Mouse (Mus musculus) limb, embryonic 11.5 days (tissue): ENCODE measurements around the gene B3gnt7. TPM values are rescaled to one million over a fixed set of nuclear protein-coding genes. Genes with fewer than 3 reads are reported as not detected.
A peak's percentile ranks its signal among the peaks of the same experiment; 100 is the strongest.

Experiments used
- ATAC-seq: fragments of 200-750 bp; cut with Nextera tagmentation; 2 replicates; pipeline ENCODE4 v1.8.0; 2017; ENCODE audit warnings: low read depth; ENCODE audit not compliant: insufficient number of reproducible peaks, low FRiP score, low TSS enrichment
- DNase-seq: peaks from one replicate; pipeline ENCODE4 v3.0.0-alpha.2; 2015; ENCODE audit warnings: low spot score
- H3K27ac ChIP-seq: fragments of 300-500 bp; sonication (generic); replicated peaks from 2 replicates; pipeline ENCODE4 v1.5.1; 2014; ENCODE audit warnings: low read depth, mild to moderate bottlenecking, low read length
- H3K27me3 ChIP-seq: fragments of 300-500 bp; sonication (generic); 2 replicates; pipeline ENCODE4 v1.6.1; 2014; ENCODE audit warnings: mild to moderate bottlenecking, low read length, mixed read lengths; ENCODE audit not compliant: control insufficient read depth, insufficient read depth
- H3K36me3 ChIP-seq: fragments of 300-500 bp; sonication (generic); 2 replicates; pipeline ENCODE4 v1.6.1; 2014; ENCODE audit warnings: mild to moderate bottlenecking, low read length, moderate library complexity, mixed read lengths; ENCODE audit not compliant: control insufficient read depth, insufficient read depth
- H3K4me1 ChIP-seq: fragments of 300-500 bp; sonication (generic); 2 replicates; pipeline ENCODE4 v1.6.1; 2014; ENCODE audit warnings: low read length, mixed read lengths; ENCODE audit not compliant: control insufficient read depth, insufficient read depth
- H3K4me2 ChIP-seq: fragments of 300-500 bp; sonication (generic); 2 replicates; pipeline ENCODE4 v1.6.1; 2014; ENCODE audit warnings: low read depth, mild to moderate bottlenecking, moderate library complexity; ENCODE audit not compliant: severe bottlenecking
- H3K4me3 ChIP-seq: fragments of 300-500 bp; sonication (generic); 2 replicates; pipeline ENCODE4 v1.5.1; 2014; ENCODE audit warnings: low read depth, low read length
- H3K9ac ChIP-seq: fragments of 300-500 bp; sonication (generic); 2 replicates; pipeline ENCODE4 v1.6.1; 2014; ENCODE audit warnings: mild to moderate bottlenecking, low read length
- H3K9me3 ChIP-seq: fragments of 300-500 bp; sonication (generic); 2 replicates; pipeline ENCODE4 v1.6.1; 2016; ENCODE audit warnings: low read length; ENCODE audit not compliant: control insufficient read depth
- WGBS: fragments of 180-500 bp; shearing (Covaris S2); extraction: QIAGEN DNeasy Blood & Tissue Kit; methylation state at CpG from one replicate; pipeline ENCODE4 v1.1.7; 2014; 5-methylcytosine and 5-hydroxymethylcytosine counted together
- polyA plus RNA-seq: library from polyadenylated mRNA; unstranded; fragments of >200 nt; fragmentation: Nextera tagmentation; extraction: Ambion mirVana; gene quantifications from 2 replicates; pipeline ENCODE4 v1.2.1, GENCODE M21; 2014

B3gnt7 gene
- polyA plus RNA-seq: 5.3 and 5.6 TPM in 2 replicates

- Histone ChIP-seq H3K27me3 (peaks cover 23% of the 10 kb centered on the region), H3K4me3 (peak within 1 kb of the TSS; percentile 58), H3K4me2 (peak within 1 kb of the TSS; percentile 89), H3K36me3 (no peaks in the 10 kb centered on the region), H3K9me3 (0 out of 2 replicates have a peak, but pooled peaks cover 3% of the 10 kb centered on the region), H3K4me1 (peaks cover 18% of the 10 kb centered on the region), H3K9ac (peak within 1 kb of the TSS; percentile 66), H3K27ac (no peak within 1 kb of the TSS)
- ATAC-seq: no peak
- no peak for DNase-seq
- 23% methylated on average over 6 of the region's 6 CpGs for WGBS
These were observed at the start of gene B3gnt7 for GRCm38 (mm10) chr1:86302532-86302931. Gene B3gnt7, plus strand, starts transcription at chr1:86302832.

GRCm38 (mm10) chr1:86253410-86253809 is 49.2 kb upstream of the B3gnt7 start:
- DNase-seq: no peak
- H3K27me3 ChIP-seq: no peaks in the 10 kb centered on the region
- no peak overlapping the region for H3K27ac ChIP-seq
- no peaks in the 10 kb centered on the region for H3K36me3 ChIP-seq
- H3K9ac ChIP-seq: no peak overlapping the region
- no peak for ATAC-seq
- 94% methylated on average over 8 of the region's 8 CpGs for WGBS
- no peak overlapping the region for H3K4me3 ChIP-seq
- H3K9me3 ChIP-seq: no peaks in the 10 kb centered on the region
- no peak overlapping the region for H3K4me2 ChIP-seq
- H3K4me1 ChIP-seq: no peaks in the 10 kb centered on the region

GRCm38 (mm10) chr1:86256311-86256710 is 46.3 kb upstream of the B3gnt7 start:
- DNase-seq (no peak), ATAC-seq (no peak)
- Histone ChIP-seq H3K4me1 (no peaks in the 10 kb centered on the region), H3K4me2 (no peak overlapping the region), H3K27ac (no peak overlapping the region), H3K27me3 (no peaks in the 10 kb centered on the region), H3K9ac (no peak overlapping the region), H3K9me3 (no peaks in the 10 kb centered on the region), H3K36me3 (no peaks in the 10 kb centered on the region), H3K4me3 (no peak overlapping the region)
- 68% methylated on average over 4 of the region's 4 CpGs for WGBS

GRCm38 (mm10) chr1:86257228-86257627 is 45.4 kb upstream of the B3gnt7 start:
- H3K4me3 ChIP-seq: no peak overlapping the region

DNA sequence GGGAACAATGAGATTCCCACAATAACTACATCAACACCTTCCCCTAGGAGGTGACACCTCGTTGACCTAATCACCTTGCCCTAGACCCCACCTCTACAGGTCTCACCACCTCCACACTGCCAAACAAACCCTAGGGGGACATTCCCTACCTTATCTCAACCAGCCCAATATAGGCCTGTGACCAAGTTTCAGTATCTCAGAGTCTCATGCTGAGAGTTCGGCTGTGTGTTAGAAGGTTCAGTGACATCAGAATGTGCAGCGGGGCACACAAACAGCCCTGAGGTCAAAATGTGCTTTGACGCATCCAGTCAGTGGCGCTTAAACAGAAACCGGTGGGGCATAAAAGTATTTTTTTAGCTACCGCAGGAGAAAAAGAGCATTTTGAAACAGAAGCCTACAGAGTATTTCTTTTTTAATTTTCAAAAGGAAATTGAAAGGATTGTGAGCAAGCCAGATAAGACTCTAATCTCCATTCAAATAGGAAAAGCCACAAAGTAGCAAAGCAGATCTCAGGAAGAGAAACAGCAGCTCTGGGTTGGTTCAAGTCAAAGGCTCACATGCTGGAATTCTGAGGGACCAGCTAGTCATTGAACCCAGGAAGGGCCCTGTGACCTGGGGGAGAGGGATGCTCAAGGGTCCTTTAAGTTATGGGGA is 44.3 kb upstream of the B3gnt7 start:
- no peak overlapping the region for H3K4me2 ChIP-seq
- H3K27me3 ChIP-seq: no peaks in the 10 kb centered on the region
- no peaks in the 10 kb centered on the region for H3K9me3 ChIP-seq
- H3K27ac ChIP-seq: no peak overlapping the region
- H3K9ac ChIP-seq: no peak overlapping the region
- no peaks in the 10 kb centered on the region for H3K4me1 ChIP-seq
- WGBS: 82% methylated on average over 7 of the region's 7 CpGs
- H3K4me3 ChIP-seq: no peak overlapping the region
- no peaks in the 10 kb centered on the region for H3K36me3 ChIP-seq
- DNase-seq (no peak), ATAC-seq (no peak)

More at GRCm38 (mm10) chr1:86257228-86257627, 45.4 kb upstream of the B3gnt7 start:
- Histone ChIP-seq H3K36me3 (no peaks in the 10 kb centered on the region), H3K27ac (no peak overlapping the region), H3K4me1 (no peaks in the 10 kb centered on the region), H3K9me3 (no peaks in the 10 kb centered on the region), H3K27me3 (no peaks in the 10 kb centered on the region), H3K4me2 (no peak overlapping the region), H3K9ac (no peak overlapping the region)
- 85% methylated on average over 8 of the region's 8 CpGs for WGBS
- DNase-seq: no peak
- ATAC-seq: no peak

- no peaks in the 10 kb centered on the region for H3K27me3 ChIP-seq
- no peak for ATAC-seq
- H3K4me2 ChIP-seq: no peak overlapping the region
- no peaks in the 10 kb centered on the region for H3K36me3 ChIP-seq
- WGBS: 75% methylated on average over 7 of the region's 7 CpGs
- no peak overlapping the region for H3K9ac ChIP-seq
- no peak overlapping the region for H3K27ac ChIP-seq
- H3K4me3 ChIP-seq: no peak overlapping the region
- no peaks in the 10 kb centered on the region for H3K9me3 ChIP-seq
- DNase-seq: no peak
- no peaks in the 10 kb centered on the region for H3K4me1 ChIP-seq
These were observed 38.9 kb upstream of the B3gnt7 start for GRCm38 (mm10) chr1:86263564-86264339.

- DNase-seq (no peak), ATAC-seq (no peak)
- no peaks in the 10 kb centered on the region for H3K9me3 ChIP-seq
- 60% methylated on average over 3 of the region's 3 CpGs for WGBS
- no peak overlapping the region for H3K27ac ChIP-seq
- H3K27me3 ChIP-seq: no peaks in the 10 kb centered on the region
- no peaks in the 10 kb centered on the region for H3K36me3 ChIP-seq
- no peak overlapping the region for H3K9ac ChIP-seq
- H3K4me2 ChIP-seq: no peak overlapping the region
- no peak overlapping the region for H3K4me3 ChIP-seq
- H3K4me1 ChIP-seq: no peaks in the 10 kb centered on the region
These were observed 37.6 kb upstream of the B3gnt7 start for GRCm38 (mm10) chr1:86265060-86265459.

DNA sequence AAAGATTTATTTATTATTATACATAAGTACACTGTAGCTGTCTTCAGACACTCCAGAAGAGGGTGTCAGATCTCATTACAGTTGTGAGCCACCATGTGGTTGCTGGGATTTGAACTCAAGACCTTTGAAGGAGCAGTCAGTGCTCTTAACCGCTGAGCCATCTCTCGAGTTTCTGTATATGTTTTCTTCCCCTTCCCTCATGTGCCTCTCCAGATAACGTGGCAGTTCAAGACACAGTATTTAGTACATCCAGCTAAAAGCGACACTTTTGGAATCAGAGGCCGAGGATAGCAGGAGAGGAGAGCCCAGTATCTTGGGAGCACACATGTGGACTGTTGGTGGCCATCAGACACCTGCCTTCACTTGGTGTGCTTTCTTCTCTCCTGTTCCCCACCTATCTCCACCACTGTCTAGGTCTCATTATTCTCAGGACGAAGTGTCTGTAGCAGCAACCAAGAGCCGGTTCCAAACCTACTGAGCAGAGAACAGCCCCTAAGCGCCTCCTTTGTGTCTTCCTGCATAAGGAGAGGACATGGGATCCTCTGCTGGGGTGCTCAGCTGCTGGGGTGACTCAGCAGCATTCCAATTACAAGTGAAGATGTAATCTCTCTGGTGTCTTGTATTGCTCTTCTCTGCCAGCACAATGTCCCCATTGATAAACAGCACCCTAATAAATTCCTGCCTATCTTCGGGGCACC is 34.0 kb upstream of the B3gnt7 start:
- Histone ChIP-seq H3K36me3 (no peaks in the 10 kb centered on the region), H3K4me1 (no peaks in the 10 kb centered on the region), H3K4me3 (no peak overlapping the region), H3K4me2 (no peak overlapping the region), H3K9me3 (no peaks in the 10 kb centered on the region), H3K9ac (no peak overlapping the region), H3K27ac (no peak overlapping the region), H3K27me3 (no peaks in the 10 kb centered on the region)
- no peak for DNase-seq
- ATAC-seq: no peak
- 91% methylated on average over 9 of the region's 9 CpGs for WGBS
